Mouse (Mus musculus) embryonic facial prominence, embryonic 14.5 days (tissue): ENCODE data around the gene Ddx54. TPM values are rescaled to one million over a fixed set of nuclear protein-coding genes. Genes with fewer than 3 reads are reported as not detected.

Source experiments
- ATAC-seq: fragments of 200-750 bp; cut with Nextera tagmentation; 2 replicates; pipeline ENCODE4 v1.8.0; 2017; ENCODE audit warnings: low read depth, moderate number of reproducible peaks, moderate TSS enrichment
- DNase-seq: peaks from one replicate; pipeline ENCODE4 v3.0.0-alpha.2; 2015; ENCODE audit warnings: low spot score
- H3K27ac ChIP-seq: fragments of 300-500 bp; sonication (generic); replicated peaks from 2 replicates; pipeline ENCODE4 v1.5.1; 2014; ENCODE audit warnings: low read depth, mild to moderate bottlenecking, low read length, moderate library complexity
- H3K27me3 ChIP-seq: fragments of 300-500 bp; sonication (generic); replicated peaks from 2 replicates; pipeline ENCODE4 v1.6.1; 2014; ENCODE audit warnings: low read length; ENCODE audit not compliant: control insufficient read depth, insufficient read depth
- H3K36me3 ChIP-seq: fragments of 300-500 bp; sonication (generic); 2 replicates; pipeline ENCODE4 v1.6.1; 2014; ENCODE audit warnings: low read length, mixed read lengths; ENCODE audit not compliant: control insufficient read depth, insufficient read depth
- H3K4me1 ChIP-seq: fragments of 300-500 bp; sonication (generic); 2 replicates; pipeline ENCODE4 v1.6.1; 2014; ENCODE audit warnings: antibody characterized with exemption, low read length; ENCODE audit not compliant: control insufficient read depth, insufficient read depth
- H3K4me2 ChIP-seq: fragments of 300-500 bp; sonication (generic); 2 replicates; pipeline ENCODE4 v1.6.1; 2014; ENCODE audit warnings: low read depth, mild to moderate bottlenecking, low read length, moderate library complexity, mixed read lengths
- H3K4me3 ChIP-seq: fragments of 300-500 bp; sonication (generic); 2 replicates; pipeline ENCODE4 v1.5.1; 2014; ENCODE audit warnings: low read depth, mild to moderate bottlenecking, low read length
- H3K9ac ChIP-seq: fragments of 300-500 bp; sonication (generic); 2 replicates; pipeline ENCODE4 v1.6.1; 2014; ENCODE audit warnings: low read depth, mild to moderate bottlenecking, low read length, moderate library complexity, mixed read lengths
- H3K9me3 ChIP-seq: fragments of 300-500 bp; sonication (generic); 2 replicates; pipeline ENCODE4 v1.6.1; 2016; ENCODE audit warnings: low read length; ENCODE audit not compliant: control insufficient read depth
- WGBS: fragments of 180-500 bp; shearing (Covaris S2); extraction: QIAGEN DNeasy Blood & Tissue Kit; methylation state at CpG from one replicate; pipeline ENCODE4 v1.1.7; 2014; 5-methylcytosine and 5-hydroxymethylcytosine counted together
- polyA plus RNA-seq: library from polyadenylated mRNA; unstranded; fragments of >200 nt; fragmentation: Nextera tagmentation; extraction: Ambion mirVana; gene quantifications from 2 replicates; pipeline ENCODE4 v1.2.1, GENCODE M21; 2014

Ddx54 gene
- polyA plus RNA-seq, 1 experiment from 2014 or later, result 28.2 TPM

DNA sequence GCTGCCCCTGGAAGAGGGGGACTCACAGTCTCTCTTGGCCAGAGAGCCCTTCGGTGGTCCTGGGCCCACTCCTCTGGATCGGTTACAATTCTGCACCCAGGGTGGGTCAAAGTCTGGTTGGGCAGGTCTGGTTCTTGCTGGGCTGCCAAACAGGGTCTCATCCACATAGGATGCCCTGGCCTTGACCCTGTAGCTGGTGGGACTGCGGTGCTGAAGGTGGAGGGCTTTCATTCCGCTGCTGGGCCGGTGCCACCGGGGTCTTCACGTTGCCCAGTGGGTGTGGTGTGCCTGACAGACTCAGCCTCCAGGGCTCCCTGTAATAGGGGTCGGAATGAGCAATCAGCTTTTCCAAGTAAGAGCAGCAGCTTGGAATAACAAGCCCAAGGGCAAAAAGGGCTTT, 1.1 kb upstream of the Ddx54 start:
- Histone ChIP-seq H3K9ac (peak overlapping the region; percentile 76), H3K4me2 (peak overlapping the region; percentile 78), H3K36me3 (0 out of 2 replicates have a peak, but pooled peaks cover 2% of the 10 kb centered on the region), H3K27ac (no peak overlapping the region), H3K9me3 (no peaks in the 10 kb centered on the region), H3K4me1 (peaks cover 13% of the 10 kb centered on the region), H3K4me3 (peak overlapping the region; percentile 81), H3K27me3 (no peaks in the 10 kb centered on the region)
- ATAC-seq, result no peak
- WGBS, result 41% methylated on average over 8 of the region's 8 CpGs
- DNase-seq, result no peak

DNA sequence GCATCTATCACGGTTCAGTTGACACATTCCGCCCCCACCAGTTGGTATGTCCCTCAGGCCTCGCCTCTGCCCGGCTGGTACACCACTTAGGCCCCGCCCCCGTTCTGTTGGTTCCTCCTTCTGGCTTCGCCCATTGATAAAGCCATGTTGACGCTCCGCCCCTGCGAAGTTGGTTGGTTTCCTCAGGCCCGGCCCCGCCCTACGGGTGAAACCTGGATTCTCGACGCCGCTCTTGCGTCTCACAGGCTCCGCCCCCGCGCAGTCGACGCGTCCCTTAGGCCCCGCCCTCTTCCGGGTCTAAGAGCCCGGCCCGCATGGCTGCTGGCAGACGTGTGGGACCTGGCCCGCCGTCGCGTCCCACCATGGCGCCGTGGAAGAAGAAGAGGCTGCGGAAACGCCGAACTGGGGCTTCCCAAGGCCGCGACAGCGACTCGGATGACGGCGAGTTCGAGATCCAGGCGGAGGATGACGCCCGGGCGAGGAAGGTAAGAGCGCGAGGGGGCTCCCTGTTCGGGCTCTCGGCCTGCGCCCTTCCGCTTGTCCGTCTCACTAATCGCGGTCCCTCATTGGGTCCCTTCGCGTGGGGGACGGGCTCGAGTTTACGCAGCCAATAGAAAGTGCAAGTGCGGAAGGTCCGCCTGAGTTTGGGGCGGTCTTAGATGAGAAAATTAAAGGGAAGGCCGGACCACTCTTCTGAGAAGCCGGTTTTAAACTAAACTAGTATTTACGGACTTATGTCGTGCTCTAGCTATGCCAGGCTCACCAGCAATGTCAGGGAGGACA, 474 bp downstream of the Ddx54 start:
- peaks cover 13% of the 10 kb centered on the region for H3K4me1 ChIP-seq
- peaks cover 9% of the 10 kb centered on the region for H3K36me3 ChIP-seq
- peak overlapping the region; percentile 85 for H3K27ac ChIP-seq
- WGBS, result under 1% methylated on average over 68 of the region's 69 CpGs
- peak overlapping the region; percentile 81 for H3K4me3 ChIP-seq
- H3K4me2 ChIP-seq, result peak overlapping the region; percentile 78
- H3K27me3 ChIP-seq, result no peaks in the 10 kb centered on the region
- ATAC-seq (peak; percentile 94), DNase-seq (peak; percentile 100)
- peak overlapping the region; percentile 76 for H3K9ac ChIP-seq
- no peaks in the 10 kb centered on the region for H3K9me3 ChIP-seq

DNA sequence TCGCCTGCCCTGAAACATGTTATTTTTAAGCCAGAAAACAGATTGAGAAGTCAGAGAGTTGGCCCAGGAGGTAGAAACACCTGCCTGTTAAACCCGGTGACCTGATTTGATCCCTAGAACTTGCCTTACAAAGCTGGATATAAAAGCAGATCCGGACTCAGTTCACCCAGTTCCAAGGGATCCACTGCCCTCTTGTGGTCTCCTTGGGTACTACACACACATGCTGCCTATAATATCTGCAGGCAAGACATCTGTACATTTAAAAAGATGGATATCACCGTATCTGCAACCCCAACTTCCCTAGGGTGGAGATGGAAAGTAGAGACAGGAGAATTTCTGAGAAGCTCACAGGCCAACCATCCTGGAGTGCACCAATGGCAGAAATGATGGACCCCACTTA, 3.4 kb downstream of the Ddx54 start:
- WGBS, result 91% methylated on average over 4 of the region's 4 CpGs

DNA sequence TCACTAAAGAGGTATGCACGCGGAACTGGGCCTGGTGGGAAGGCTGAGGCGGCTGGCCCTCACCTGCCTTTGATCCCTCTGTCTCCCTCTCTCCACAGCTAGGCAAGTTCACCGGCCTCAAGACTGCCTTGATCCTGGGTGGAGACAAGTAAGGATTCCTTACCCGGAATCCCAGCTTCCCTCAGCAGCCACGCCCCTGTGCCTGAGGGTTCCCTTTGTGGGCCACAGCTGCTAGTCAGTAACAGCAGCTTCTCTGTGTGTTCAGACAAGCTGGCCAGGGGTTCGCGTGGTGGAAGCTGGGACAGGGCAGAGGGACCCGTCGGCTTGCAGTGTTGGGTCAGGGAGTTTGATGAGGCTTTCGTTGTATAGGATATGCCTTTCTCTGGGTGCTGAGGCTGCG, 6.2 kb downstream of the Ddx54 start:
- H3K36me3 ChIP-seq, result peaks cover 62% of the 10 kb centered on the region
- H3K27me3 ChIP-seq, result no peaks in the 10 kb centered on the region
- 78% methylated on average over 7 of the region's 12 CpGs for WGBS

More for the DNA sequence above, 3.4 kb downstream of the Ddx54 start:
- Histone ChIP-seq H3K36me3 (peaks cover 34% of the 10 kb centered on the region), H3K9ac (no peak overlapping the region), H3K4me2 (no peak overlapping the region), H3K27me3 (no peaks in the 10 kb centered on the region), H3K4me1 (peaks cover 12% of the 10 kb centered on the region), H3K27ac (no peak overlapping the region), H3K4me3 (no peak overlapping the region), H3K9me3 (no peaks in the 10 kb centered on the region)
- ATAC-seq (no peak), DNase-seq (no peak)

DNA sequence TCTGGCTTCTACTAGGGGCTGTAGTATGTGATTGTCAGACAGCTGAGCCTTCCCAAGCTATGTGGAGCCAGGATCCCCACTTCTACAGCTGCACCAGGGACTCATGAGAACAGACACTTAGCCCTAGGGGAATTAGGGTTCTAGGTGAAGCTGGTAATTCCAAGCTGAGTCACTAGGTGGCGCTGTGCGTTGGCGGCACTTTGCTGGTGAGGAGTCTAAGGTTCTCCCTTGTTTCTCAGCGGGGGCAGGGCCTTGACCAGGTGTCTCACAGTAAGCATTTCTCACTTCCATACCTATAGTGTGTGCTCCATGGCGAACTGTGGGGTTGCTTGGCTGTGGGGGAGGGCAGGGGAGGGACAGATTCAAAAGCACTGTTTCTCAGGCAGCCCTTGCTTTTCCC, 6.7 kb downstream of the Ddx54 start:
- no peaks in the 10 kb centered on the region for H3K9me3 ChIP-seq
- H3K27ac ChIP-seq, result no peak overlapping the region
- H3K36me3 ChIP-seq, result peaks cover 66% of the 10 kb centered on the region
- no peaks in the 10 kb centered on the region for H3K4me1 ChIP-seq
- no peaks in the 10 kb centered on the region for H3K27me3 ChIP-seq
- H3K4me2 ChIP-seq, result no peak overlapping the region
- no peak overlapping the region for H3K4me3 ChIP-seq
- DNase-seq, result no peak
- H3K9ac ChIP-seq, result no peak overlapping the region
- ATAC-seq, result no peak
- WGBS, result 22% methylated on average over 5 of the region's 5 CpGs

More for the DNA sequence above, 6.2 kb downstream of the Ddx54 start:
- ATAC-seq (no peak), DNase-seq (peak; percentile 10)
- H3K4me3 ChIP-seq, result no peak overlapping the region
- H3K27ac ChIP-seq, result no peak overlapping the region
- H3K4me2 ChIP-seq, result no peak overlapping the region
- no peaks in the 10 kb centered on the region for H3K9me3 ChIP-seq
- 0 out of 2 replicates have a peak, but pooled peaks cover 4% of the 10 kb centered on the region for H3K4me1 ChIP-seq
- H3K9ac ChIP-seq, result no peak overlapping the region

DNA sequence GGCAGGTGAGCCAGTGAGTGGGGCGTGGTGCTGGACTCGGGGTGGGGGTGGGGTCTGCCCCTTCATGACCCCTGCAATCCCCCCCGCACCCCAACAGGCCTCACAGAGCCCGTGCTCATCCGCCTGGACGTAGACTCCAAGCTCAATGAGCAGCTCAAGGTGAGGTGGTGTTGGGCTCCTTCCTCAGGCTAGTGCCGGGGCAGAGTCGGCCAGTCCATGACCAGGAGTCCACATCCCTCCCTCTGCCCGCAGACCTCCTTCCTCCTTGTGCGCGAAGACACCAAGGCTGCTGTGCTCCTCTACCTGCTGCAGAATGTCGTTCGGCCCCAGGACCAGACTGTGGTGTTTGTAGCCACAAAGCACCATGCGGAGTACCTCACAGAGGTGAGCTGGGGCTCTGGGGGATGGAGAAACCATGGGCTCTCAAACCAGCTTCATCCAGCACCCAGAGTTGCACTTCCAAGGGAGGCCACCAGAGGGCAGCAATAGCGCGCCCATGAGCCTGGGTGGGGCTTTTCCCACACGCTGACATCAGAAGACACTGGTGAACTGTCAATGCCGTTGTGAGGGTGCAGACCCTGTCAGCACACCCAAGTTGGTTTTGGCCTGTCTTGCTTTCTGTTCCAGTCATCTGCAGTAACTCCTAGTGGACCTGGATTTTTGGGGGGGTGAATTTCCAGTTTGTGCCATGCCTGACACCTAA, 8.0 kb downstream of the Ddx54 start:
- Histone ChIP-seq H3K9ac (no peak overlapping the region), H3K9me3 (no peaks in the 10 kb centered on the region), H3K4me1 (no peaks in the 10 kb centered on the region), H3K4me2 (no peak overlapping the region), H3K27me3 (no peaks in the 10 kb centered on the region), H3K4me3 (no peak overlapping the region), H3K36me3 (peaks cover 79% of the 10 kb centered on the region), H3K27ac (no peak overlapping the region)
- 72% methylated on average over 18 of the region's 18 CpGs for WGBS
- DNase-seq (peak; percentile 56), ATAC-seq (no peak; the same call in 1 of the 2 replicates)

DNA sequence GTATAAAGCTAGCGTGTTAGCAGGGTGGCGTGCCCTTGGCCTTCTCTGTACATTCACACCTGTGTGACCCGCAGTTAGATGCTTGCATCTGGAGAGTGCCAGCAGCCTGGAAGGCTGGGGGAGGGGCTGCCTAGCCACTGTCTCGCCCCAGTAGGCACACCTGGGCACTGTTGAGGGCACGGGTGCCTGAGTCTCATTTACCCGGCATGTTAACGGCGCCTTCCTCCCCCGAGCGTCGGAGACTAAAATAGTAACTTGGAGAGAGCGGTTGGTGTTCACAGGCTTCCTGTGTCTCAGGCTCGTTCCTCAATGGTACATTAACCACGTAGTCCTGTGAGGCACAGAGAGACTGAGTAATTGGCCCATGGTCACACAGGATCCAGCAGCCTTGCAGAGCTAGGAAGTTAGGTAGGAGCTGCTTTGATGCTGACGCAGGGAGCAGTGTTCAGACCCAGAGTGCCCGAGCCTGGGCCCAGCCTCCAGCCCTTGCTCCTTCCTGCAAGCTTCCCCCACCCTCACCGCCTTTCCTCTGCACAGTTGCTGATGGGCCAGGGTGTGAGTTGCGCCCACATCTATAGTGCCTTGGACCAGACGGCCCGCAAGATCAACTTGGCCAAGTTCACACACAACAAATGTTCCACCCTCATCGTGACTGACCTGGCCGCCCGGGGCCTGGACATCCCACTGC, 8.7 kb downstream of the Ddx54 start:
- Histone ChIP-seq H3K4me3 (no peak overlapping the region), H3K27me3 (no peaks in the 10 kb centered on the region), H3K4me1 (no peaks in the 10 kb centered on the region), H3K9ac (no peak overlapping the region), H3K4me2 (no peak overlapping the region), H3K27ac (no peak overlapping the region), H3K36me3 (peaks cover 86% of the 10 kb centered on the region), H3K9me3 (no peaks in the 10 kb centered on the region)
- DNase-seq, result no peak
- no peak for ATAC-seq
- 90% methylated on average over 23 of the region's 23 CpGs for WGBS

DNA sequence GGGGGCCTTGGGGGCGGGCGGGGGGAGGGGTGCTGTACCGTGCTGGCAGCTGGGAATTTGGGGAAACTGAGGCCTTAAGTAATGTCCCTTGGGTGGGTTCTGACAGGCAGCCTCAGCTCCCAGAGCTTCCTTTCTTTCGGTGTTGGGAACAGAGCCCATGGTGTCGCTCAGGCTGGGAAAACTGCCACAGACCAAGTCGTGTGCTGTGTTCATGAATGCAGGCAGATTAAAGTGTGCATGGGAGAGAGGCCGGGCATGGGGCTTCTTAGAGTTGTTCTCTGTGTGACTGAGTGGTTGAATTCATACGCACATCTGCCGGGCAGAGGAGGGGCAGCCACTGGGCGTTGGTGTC, 9.3 kb downstream of the Ddx54 start:
- DNase-seq (no peak), ATAC-seq (no peak)
- Histone ChIP-seq H3K4me2 (no peak overlapping the region), H3K27ac (no peak overlapping the region), H3K4me3 (no peak overlapping the region), H3K36me3 (peaks cover 88% of the 10 kb centered on the region), H3K4me1 (no peaks in the 10 kb centered on the region), H3K9me3 (no peaks in the 10 kb centered on the region), H3K9ac (no peak overlapping the region), H3K27me3 (no peaks in the 10 kb centered on the region)
- 78% methylated on average over 10 of the region's 10 CpGs for whole genome bisulfite sequencing
